ENCODE assay signal across 9 mouse cellular contexts in genomic region chr2:92645282-92646037, GRCm38 (mm10). TPM values are rescaled to one million over a fixed set of nuclear protein-coding genes. Genes with fewer than 3 reads are reported as not detected.
DNase-seq lines count a peak whose midpoint lies in the region; ATAC-seq and TF ChIP-seq lines count a peak whose summit lies in the region.
"Had no signal": no experiment of that assay in that cellular context is flagged by ENCODE, and none has a peak within 500 bp of the region (broad histone marks: within the 10 kb centered on the region; RNA-seq: fewer than 3 reads in every experiment).

No protein-coding gene starts in this region.

- H3K9ac ChIP-seq in midbrain, embryonic 14.5 days (replicated peaks; ENCODE audit: low read length), result no peak overlapping the region
- H3K9ac ChIP-seq in midbrain, embryonic 11.5 days (ENCODE audit: low read length), result no peak overlapping the region
- no peak overlapping the region for H3K9ac ChIP-seq in intestine, embryonic 14.5 days (ENCODE audit: low read length)
- no peak overlapping the region for H3K9ac ChIP-seq in lung, embryonic 14.5 days
- H3K9ac ChIP-seq in forebrain, embryonic 15.5 days (replicated peaks), result no peak overlapping the region

- 60% methylated on average over 7 of the region's 7 CpGs for WGBS in midbrain, embryonic 14.5 days
- WGBS in midbrain, embryonic 11.5 days, result 65% methylated on average over 7 of the region's 7 CpGs
- WGBS in intestine, embryonic 14.5 days, result 16% methylated on average over 7 of the region's 7 CpGs
- WGBS in lung, embryonic 14.5 days, result 19% methylated on average over 7 of the region's 7 CpGs
- 54% methylated on average over 7 of the region's 7 CpGs for WGBS in forebrain, embryonic 15.5 days

- no peaks in the 10 kb centered on the region for H3K27me3 ChIP-seq in midbrain, embryonic 14.5 days (ENCODE audit: control insufficient read depth, insufficient read depth, low read length)
- no peaks in the 10 kb centered on the region for H3K27me3 ChIP-seq in midbrain, embryonic 11.5 days (ENCODE audit: control insufficient read depth, insufficient read depth, low read length)
- H3K27me3 ChIP-seq in intestine, embryonic 14.5 days (replicated peaks; ENCODE audit: control insufficient read depth, insufficient read depth, low read length), result no peaks in the 10 kb centered on the region
- H3K27me3 ChIP-seq in lung, embryonic 14.5 days (ENCODE audit: insufficient read depth, low read length), result no peaks in the 10 kb centered on the region
- H3K27me3 ChIP-seq in forebrain, embryonic 15.5 days, result no peaks in the 10 kb centered on the region

- H3K4me2 ChIP-seq in midbrain, embryonic 14.5 days (ENCODE audit: low read length), result no peak overlapping the region
- no peak overlapping the region for H3K4me2 ChIP-seq in midbrain, embryonic 11.5 days
- no peak overlapping the region for H3K4me2 ChIP-seq in intestine, embryonic 14.5 days (ENCODE audit: low read length)
- no peak overlapping the region for H3K4me2 ChIP-seq in lung, embryonic 14.5 days
- no peak overlapping the region for H3K4me2 ChIP-seq in forebrain, embryonic 15.5 days (replicated peaks)

- no peaks in the 10 kb centered on the region for H3K36me3 ChIP-seq in midbrain, embryonic 14.5 days (ENCODE audit: control insufficient read depth, insufficient read depth, low read length)
- no peaks in the 10 kb centered on the region for H3K36me3 ChIP-seq in midbrain, embryonic 11.5 days (ENCODE audit: control insufficient read depth, insufficient read depth, low read length)
- no peaks in the 10 kb centered on the region for H3K36me3 ChIP-seq in intestine, embryonic 14.5 days (ENCODE audit: control insufficient read depth, insufficient read depth, low read length)
- no peaks in the 10 kb centered on the region for H3K36me3 ChIP-seq in lung, embryonic 14.5 days (ENCODE audit: insufficient read depth)
- no peaks in the 10 kb centered on the region for H3K36me3 ChIP-seq in forebrain, embryonic 15.5 days

- no peaks in the 10 kb centered on the region for H3K9me3 ChIP-seq in midbrain, embryonic 14.5 days (ENCODE audit: control insufficient read depth, low read length)
- no peaks in the 10 kb centered on the region for H3K9me3 ChIP-seq in midbrain, embryonic 11.5 days (ENCODE audit: control insufficient read depth, low read length)
- no peaks in the 10 kb centered on the region for H3K9me3 ChIP-seq in intestine, embryonic 14.5 days (ENCODE audit: control insufficient read depth, low read length)
- H3K9me3 ChIP-seq in lung, embryonic 14.5 days (ENCODE audit: low read depth, low read length), result no peaks in the 10 kb centered on the region; the same call in 1 of the 2 replicates
- H3K9me3 ChIP-seq in forebrain, embryonic 15.5 days, result no peaks in the 10 kb centered on the region

- no peaks in the 10 kb centered on the region for H3K4me1 ChIP-seq in midbrain, embryonic 14.5 days (ENCODE audit: control insufficient read depth, insufficient read depth, low read length)
- H3K4me1 ChIP-seq in midbrain, embryonic 11.5 days (ENCODE audit: control insufficient read depth, insufficient read depth, low read length), result no peaks in the 10 kb centered on the region
- H3K4me1 ChIP-seq in intestine, embryonic 14.5 days (replicated peaks; ENCODE audit: control insufficient read depth, insufficient read depth, low read length), result peaks cover 6% of the 10 kb centered on the region; the same call in 1 of the 2 replicates
- H3K4me1 ChIP-seq in lung, embryonic 14.5 days (ENCODE audit: insufficient read depth), result peaks cover 6% of the 10 kb centered on the region
- no peaks in the 10 kb centered on the region for H3K4me1 ChIP-seq in forebrain, embryonic 15.5 days

- DNase-seq in midbrain, embryonic 14.5 days, result peak; percentile 18
- DNase-seq in midbrain, embryonic 11.5 days (ENCODE audit: low spot score, missing footprints), result no peak
- DNase-seq in gastrocnemius, postnatal 10 days, result peak; percentile 53
- DNase-seq in intestine, embryonic 14.5 days (ENCODE audit: low spot score), result peak; percentile 75
- DNase-seq in lung, embryonic 14.5 days, result peak; percentile 77
- no peak for DNase-seq in layer of hippocampus, adult 9-11 months

- no peak for TF ChIP-seq CTCF in lung, embryonic 14.5 days (IDR thresholded peaks at IDR 0.05; ENCODE audit: low read depth)

- ATAC-seq in midbrain, embryonic 14.5 days (ENCODE audit: low FRiP score, low TSS enrichment), result no peak
- ATAC-seq in midbrain, embryonic 11.5 days (ENCODE audit: low FRiP score), result no peak
- peak; percentile 78 for ATAC-seq in intestine, embryonic 14.5 days (replicated peaks; ENCODE audit: low FRiP score, low TSS enrichment, low read depth)
- peak; percentile 41 for ATAC-seq in lung, embryonic 14.5 days (ENCODE audit: insufficient read depth)
- no peak for ATAC-seq in activated CD4-positive, CD25-positive, alpha-beta regulatory T cell, adult 4 months
- ATAC-seq in forebrain, embryonic 15.5 days (replicated peaks), result no peak

- no peak overlapping the region for H3K4me3 ChIP-seq in midbrain, embryonic 14.5 days (replicated peaks; ENCODE audit: low read depth, low read length)
- H3K4me3 ChIP-seq in midbrain, embryonic 11.5 days (ENCODE audit: low read depth, low read length), result no peak overlapping the region
- H3K4me3 ChIP-seq in intestine, embryonic 14.5 days (ENCODE audit: low read depth, low read length), result no peak overlapping the region
- H3K4me3 ChIP-seq in lung, embryonic 14.5 days (ENCODE audit: low read depth, low read length), result no peak overlapping the region
- no peak overlapping the region for H3K4me3 ChIP-seq in forebrain, embryonic 15.5 days
- H3K4me3 ChIP-seq: myocyte had no signal

- no peak overlapping the region for H3K27ac ChIP-seq in midbrain, embryonic 14.5 days (replicated peaks; ENCODE audit: low read depth, low read length)
- no peak overlapping the region for H3K27ac ChIP-seq in midbrain, embryonic 11.5 days (ENCODE audit: low read depth, low read length)
- peak overlapping the region; percentile 61 for H3K27ac ChIP-seq in intestine, embryonic 14.5 days (ENCODE audit: low read depth)
- H3K27ac ChIP-seq in lung, embryonic 14.5 days (ENCODE audit: low read depth), result peak overlapping the region; percentile 31; the same call in 1 of the 2 replicates
- no peak overlapping the region for H3K27ac ChIP-seq in forebrain, embryonic 15.5 days (replicated peaks)

RNA-seq across cellular contexts. Expression of gene Chst1, which starts 46.0 kb away (rescaled TPM):
- polyA plus RNA-seq in midbrain, embryonic 14.5 days (2014; fragmentation: Nextera tagmentation; extraction: Ambion mirVana), result 25.2 and 26.1 TPM in 2 replicates
- polyA plus RNA-seq in midbrain, embryonic 11.5 days (2014; fragmentation: Nextera tagmentation; extraction: Ambion mirVana), result 4.2 and 4.3 TPM in 2 replicates
- 1 to 10 TPM; 4.9 to 6.1 TPM for total RNA-seq in gastrocnemius, postnatal 10 days (2021)
- 3.7 and 5.3 TPM in 2 replicates for polyA plus RNA-seq in intestine, embryonic 14.5 days (2014; fragmentation: Nextera tagmentation; extraction: Ambion mirVana)
- 1.7 and 1.8 TPM in 2 replicates for polyA plus RNA-seq in lung, embryonic 14.5 days (2014; fragmentation: Nextera tagmentation; extraction: Ambion mirVana)
- polyA plus RNA-seq in activated CD4-positive, CD25-positive, alpha-beta regulatory T cell, adult 4 months (2017; shearing (Covaris generic)), result under 1 TPM in 1 of 2 experiments, not detected in 1; 0.20 TPM
- polyA plus RNA-seq in forebrain, embryonic 15.5 days (2015; fragmentation: Nextera tagmentation; extraction: Ambion mirVana), result 25.4 and 27.1 TPM in 2 replicates

Comparison
In these comparisons a context has a peak if more than half of its experiments do, and no peak if none do; other contexts are left out.
1. DNase-seq: peak in midbrain, embryonic 14.5 days (single experiment), gastrocnemius, postnatal 10 days (single experiment), intestine, embryonic 14.5 days (single experiment) and lung, embryonic 14.5 days (single experiment); none in midbrain, embryonic 11.5 days (single experiment) and layer of hippocampus, adult 9-11 months (single experiment).
2. ATAC-seq: peak in intestine, embryonic 14.5 days (single experiment) and lung, embryonic 14.5 days (single experiment); none in midbrain, embryonic 14.5 days (single experiment), midbrain, embryonic 11.5 days (single experiment), activated CD4-positive, CD25-positive, alpha-beta regulatory T cell, adult 4 months (single experiment) and forebrain, embryonic 15.5 days (single experiment).
3. H3K27ac ChIP-seq: peak in intestine, embryonic 14.5 days (single experiment) and lung, embryonic 14.5 days (single experiment); none in midbrain, embryonic 14.5 days (single experiment), midbrain, embryonic 11.5 days (single experiment) and forebrain, embryonic 15.5 days (single experiment).